Mouse (Mus musculus): ENCODE results near the gene Tmem186.
A peak's percentile ranks its signal among the peaks of the same experiment; 100 is the strongest.

The Tmem186 gene

GRCm38 (mm10) chr16:8637217-8638051, at the start of gene Tmem186, which contains the start of gene Pmm2:
Gene Tmem186, minus strand, starts transcription at chr16:8637712.
Gene Pmm2, plus strand, starts transcription at chr16:8637674.
- peak; percentile 61 to 70 for DNase-seq

GRCm38 (mm10) chr16:8686871-8687535, 49.5 kb upstream of the Tmem186 start:
- no peak for DNase-seq

- DNase-seq, result peak in 1 of 2 experiments; percentile 41
Measured at GRCm38 (mm10) chr16:8686121-8686870, 48.8 kb upstream of the Tmem186 start.

- DNase-seq, result no peak
Measured at GRCm38 (mm10) chr16:8685087-8685486, 47.6 kb upstream of the Tmem186 start.

- no peak for DNase-seq
Measured at GRCm38 (mm10) chr16:8680470-8680869, 43.0 kb upstream of the Tmem186 start, which contains the start of gene Gm5767. Gene Gm5767, plus strand, starts transcription at chr16:8680770.

- no peak for DNase-seq
Measured at GRCm38 (mm10) chr16:8679780-8680179, 42.3 kb upstream of the Tmem186 start.

GRCm38 (mm10) chr16:8678676-8679075, 41.2 kb upstream of the Tmem186 start:
- no peak for DNase-seq

GRCm38 (mm10) chr16:8678035-8678434, 40.5 kb upstream of the Tmem186 start:
- DNase-seq, result no peak

- DNase-seq, result no peak
Measured at GRCm38 (mm10) chr16:8676800-8677199, 39.3 kb upstream of the Tmem186 start.

- DNase-seq, result no peak
Measured at GRCm38 (mm10) chr16:8676228-8676627, 38.7 kb upstream of the Tmem186 start.

- no peak for DNase-seq
Measured at GRCm38 (mm10) chr16:8675559-8675958, 38.0 kb upstream of the Tmem186 start.

GRCm38 (mm10) chr16:8674165-8674564, 36.7 kb upstream of the Tmem186 start:
- DNase-seq, result peak; percentile 36 to 58

GRCm38 (mm10) chr16:8673343-8673742, 35.8 kb upstream of the Tmem186 start:
- DNase-seq, result no peak

GRCm38 (mm10) chr16:8672811-8673210, 35.3 kb upstream of the Tmem186 start:
- DNase-seq, result no peak

GRCm38 (mm10) chr16:8672350-8672687, 34.8 kb upstream of the Tmem186 start:
- DNase-seq, result no peak

GRCm38 (mm10) chr16:8671551-8672349, 34.2 kb upstream of the Tmem186 start, which contains the start of gene Carhsp1:
Gene Carhsp1, minus strand, starts transcription at chr16:8672155.
- DNase-seq, result peak; percentile 94 to 95

- no peak for DNase-seq
Measured at GRCm38 (mm10) chr16:8670041-8671035, 32.8 kb upstream of the Tmem186 start.

GRCm38 (mm10) chr16:8669432-8669831, 31.9 kb upstream of the Tmem186 start:
- DNase-seq, result no peak

GRCm38 (mm10) chr16:8668386-8668785, 30.9 kb upstream of the Tmem186 start:
- no peak for DNase-seq

GRCm38 (mm10) chr16:8667814-8668213, 30.3 kb upstream of the Tmem186 start:
- DNase-seq, result no peak

GRCm38 (mm10) chr16:8667261-8667660, 29.7 kb upstream of the Tmem186 start:
- no peak for DNase-seq
